Mouse (Mus musculus): Measurements from ENCODE around the gene Dtwd1.
"Not testable (repeated sequence)": the region's sequence is repeated elsewhere in the genome, so short reads cannot be mapped to it uniquely, and the experiment has no call there.

Dtwd1 gene

DNA sequence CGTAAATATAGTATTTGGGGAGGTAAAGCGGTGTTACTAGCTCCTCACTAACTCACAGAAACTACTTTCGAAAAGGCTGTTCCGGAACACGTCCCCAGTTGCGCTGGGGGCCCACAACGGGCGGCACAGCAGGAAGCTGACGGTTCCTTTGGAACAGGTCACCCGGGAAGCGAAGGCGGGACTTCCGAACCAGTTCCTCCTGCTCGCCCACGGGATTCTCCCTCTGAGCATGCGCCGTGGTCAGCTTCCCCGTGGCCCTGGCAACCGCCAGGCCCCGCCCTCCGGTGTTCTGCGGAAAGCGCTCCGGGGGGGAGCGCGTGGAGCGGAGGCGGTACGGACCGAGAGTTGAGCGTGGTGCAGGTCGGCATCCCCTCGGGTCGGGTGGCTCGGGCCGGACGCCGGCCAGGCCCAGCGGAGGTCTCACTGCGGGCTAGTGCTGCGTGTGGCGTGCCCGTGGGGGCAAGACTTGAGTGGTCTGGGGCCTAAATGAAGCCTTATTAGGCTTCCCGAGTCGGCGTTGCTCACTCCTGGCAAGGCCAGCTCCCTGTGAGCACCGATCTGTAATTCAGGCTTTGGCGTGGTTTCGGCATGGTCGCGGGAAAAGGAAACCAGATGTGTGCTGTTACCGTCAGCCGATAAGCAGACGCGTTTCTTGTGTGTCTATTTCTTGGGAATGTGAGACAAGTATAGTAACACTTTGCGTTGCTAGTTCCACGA lies at the start of gene Dtwd1, which contains the start of gene Fam227b:
Dtwd1 (plus strand) TSS at position 287 of the 717 bp plus-strand sequence.
Fam227b (minus strand) TSS at position 150 of the 717 bp plus-strand sequence.
- DNase-seq = peak; percentile 97

DNA sequence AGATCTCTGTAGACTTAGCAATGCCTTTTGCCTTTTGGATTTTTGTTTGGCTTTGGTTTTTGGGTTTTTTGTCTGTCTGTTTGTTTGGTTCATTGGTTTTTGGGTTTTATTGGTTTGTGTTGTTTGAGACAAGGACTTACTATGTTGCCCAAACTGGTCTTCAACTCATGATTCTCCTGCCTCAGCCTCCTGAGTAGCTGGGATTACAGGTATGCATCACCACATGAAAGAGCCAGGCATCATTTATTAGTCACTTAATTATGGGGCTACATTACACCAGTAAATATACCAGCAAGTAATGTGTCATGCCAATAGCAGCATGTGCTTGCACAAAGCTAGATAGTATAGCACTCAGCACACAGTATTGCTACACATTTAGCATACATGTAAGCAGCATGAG lies 4.2 kb upstream of the Dtwd1 start:
- DNase-seq = no peak

DNA sequence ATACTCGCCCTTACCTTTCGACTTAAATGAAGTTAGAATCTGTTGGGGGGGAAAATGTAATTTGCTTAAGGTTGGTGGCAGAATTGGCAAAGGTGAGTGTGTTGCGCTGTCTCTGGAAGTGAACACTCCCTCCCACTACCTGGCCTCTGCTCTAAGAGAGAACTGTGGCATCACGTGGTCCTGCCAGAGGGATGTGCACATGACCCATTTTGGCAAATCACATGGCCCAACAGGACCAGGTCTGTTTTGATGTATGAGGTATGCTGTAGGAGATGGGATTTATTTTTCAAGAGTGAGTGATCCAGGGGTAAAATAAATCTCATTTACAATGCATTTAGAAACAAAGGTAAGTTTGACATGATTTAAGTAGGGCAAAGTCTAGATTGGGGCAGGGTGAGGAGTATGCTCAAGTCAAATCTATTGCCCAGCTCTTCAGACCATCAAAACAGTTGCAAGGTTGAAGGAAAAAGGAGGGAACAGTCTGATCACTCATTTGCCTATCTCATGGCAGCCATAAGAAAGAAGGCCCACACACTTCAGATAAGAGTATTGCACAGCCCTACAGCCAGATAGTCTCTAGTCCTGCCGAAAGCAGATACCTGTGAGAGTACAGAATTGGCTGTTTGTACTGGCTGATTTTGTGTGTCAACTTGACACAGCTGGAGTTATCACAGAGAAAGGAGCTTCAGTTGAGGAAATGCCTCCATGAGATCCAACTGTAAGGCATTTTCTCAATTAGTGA lies 13.5 kb downstream of the Dtwd1 start:
- no peak for DNase-seq

DNA sequence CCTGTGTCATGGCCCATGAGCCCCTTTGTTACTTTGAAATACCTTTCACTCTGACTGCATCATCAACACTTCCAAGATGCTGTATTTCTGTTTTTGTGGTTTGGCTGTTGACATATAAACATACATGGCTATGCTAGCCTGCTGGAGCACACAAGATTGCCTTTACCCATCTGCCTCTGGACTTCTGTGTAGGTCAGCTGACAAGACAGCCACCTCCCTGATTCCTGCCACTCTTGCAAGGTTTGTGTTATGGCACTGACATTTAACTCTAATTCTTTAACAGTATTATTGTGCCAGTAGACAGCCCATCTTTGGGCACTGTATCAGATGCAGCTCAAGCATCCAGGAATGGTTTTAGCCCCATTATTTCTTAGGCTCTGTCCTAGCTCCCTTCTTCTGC lies 14.4 kb downstream of the Dtwd1 start:
- no peak for DNase-seq

DNA sequence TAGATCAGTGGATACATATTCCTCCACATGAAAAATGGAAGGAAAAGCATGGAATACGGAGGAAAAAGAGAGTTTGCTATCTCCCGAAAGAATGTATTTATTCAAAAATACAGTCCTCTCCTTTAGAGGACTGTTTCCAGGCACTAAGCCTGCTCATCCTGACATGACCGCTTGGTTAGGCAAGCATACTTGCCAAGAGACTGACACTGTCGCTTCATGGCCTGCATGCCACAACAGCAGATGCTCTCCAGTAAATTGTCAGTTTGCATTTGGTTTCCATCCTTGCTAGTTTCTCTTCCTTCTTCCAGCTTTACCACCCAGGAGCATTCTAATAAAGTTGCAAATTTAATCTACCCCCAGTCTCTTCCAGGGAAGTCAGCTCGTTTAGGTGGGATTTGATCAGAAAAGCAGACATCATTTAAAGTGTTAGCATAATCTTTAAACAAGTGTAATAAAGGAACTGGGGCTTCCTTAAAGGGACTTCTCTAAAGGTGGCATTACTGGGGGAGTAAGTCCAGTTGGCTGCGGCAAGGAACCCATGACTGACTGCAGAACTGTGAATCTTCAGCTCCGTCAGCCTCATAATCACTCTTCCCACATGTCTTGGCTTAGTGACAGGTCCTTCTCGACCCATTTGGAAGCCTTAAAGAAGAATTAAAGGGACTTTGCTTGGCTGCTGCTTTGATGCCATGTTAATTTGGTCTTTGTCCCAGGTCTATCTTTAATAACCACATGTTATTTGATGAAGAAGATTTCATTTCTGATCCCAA lies 15.1 kb downstream of the Dtwd1 start:
- no peak for DNase-seq

DNA sequence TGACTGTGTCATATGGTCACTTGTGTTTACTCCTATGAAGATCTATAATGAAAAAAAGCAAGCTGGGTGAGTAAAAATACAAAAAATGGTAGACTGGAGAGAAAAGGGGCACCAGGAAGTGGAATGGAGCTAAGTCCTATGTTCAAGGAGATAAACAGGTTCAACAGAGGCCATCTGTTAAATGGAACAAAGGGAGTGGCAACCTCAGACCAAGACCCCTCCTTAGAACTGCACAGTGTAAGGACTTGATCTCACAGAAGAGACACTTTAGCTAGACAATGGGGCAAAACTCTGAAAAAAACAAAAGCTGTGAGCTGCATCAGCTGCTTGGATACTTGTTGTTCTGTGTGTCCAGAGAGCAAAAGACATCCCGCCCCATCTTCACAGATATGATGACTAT lies 19.5 kb downstream of the Dtwd1 start:
- DNase-seq = no peak

DNA sequence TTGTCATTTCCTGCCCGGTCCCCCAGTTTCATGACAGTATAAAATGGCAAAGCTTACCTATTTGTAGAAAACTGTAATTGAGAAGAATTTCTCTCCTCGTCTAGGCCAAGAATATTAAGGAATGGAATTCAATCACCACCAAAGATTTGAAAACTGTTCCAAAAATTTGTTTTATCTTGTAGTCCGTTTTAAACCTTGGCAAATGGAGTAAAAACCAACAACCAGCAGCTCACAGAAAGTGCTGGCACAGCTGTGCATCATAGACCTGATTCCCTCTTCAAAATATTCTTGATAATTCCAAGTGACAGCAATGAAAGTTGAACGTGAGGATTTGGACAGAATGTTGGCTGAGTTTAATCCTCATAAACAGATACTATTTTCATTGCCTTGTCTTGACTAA lies 39.4 kb downstream of the Dtwd1 start:
- no peak for DNase-seq

DNA sequence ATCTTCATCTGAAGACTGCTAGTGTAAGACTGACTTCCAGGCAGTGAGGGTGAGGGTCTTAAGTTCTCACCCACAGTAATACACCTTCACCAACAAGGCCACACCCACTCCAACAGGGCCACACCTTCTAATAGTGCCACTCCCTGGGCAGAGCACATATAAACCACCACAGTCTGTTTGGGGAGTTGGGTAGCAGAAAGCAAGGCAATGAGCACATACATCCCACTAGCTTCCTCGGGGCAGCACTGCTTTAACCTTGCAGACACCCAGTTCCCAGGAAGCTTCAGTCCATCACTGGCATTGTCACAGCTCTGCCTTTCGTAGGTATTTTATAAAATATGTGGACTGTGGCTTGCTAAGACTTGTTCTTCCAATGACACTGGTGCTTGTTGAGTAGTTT lies 40.2 kb downstream of the Dtwd1 start:
- DNase-seq = no peak

DNA sequence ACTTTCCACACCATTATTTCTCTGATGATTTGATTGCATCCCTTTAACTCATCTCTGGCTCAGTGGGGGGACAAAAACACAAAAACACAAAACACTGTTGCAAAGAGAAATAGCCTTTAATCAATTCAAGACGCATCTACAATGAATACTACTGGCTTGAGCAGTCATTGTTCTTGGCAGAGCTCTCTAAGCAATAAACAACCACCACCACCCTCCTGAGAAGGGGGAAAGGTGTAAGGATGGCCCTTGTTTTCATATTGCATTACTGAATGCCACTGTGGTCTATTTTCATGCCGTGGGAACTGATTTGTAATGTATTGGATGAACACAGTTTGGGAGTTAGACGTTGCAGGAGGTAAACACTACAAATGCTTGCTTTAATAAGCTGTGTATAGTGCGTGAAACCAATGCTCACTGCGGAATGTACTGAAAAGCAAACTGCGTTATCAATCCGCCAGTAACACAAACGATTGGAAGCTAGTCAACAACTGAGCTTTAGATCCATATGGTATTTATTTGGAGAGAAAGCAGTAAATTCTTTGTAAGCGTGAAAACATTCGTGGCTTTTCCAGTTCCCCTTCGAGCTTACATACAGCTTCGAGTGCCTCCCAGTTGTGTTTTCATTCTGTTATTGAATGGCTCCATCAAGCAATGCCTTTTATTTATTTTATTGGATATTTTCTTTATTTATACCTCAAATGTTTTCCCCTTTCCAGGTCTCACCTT lies 43.9 kb downstream of the Dtwd1 start:
- no peak for DNase-seq

DNA sequence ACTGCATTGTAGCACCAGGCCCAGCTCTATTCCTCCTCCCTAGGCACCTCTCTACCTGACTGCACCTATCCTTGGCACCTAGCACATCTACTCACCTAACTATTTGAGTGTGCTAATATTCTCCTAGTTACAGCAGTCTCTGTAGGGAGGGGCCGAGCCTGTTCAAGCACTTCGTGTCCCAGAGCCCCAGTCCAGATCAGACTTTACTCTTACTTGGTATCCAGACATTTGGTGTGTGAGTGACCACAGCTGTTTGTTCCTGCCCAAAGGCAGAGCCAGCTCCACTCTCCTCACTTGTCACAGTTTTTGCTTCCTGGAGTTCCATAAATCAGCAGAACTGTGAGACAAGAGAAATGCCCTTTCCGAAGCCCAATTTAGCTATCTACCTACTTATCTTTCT lies 47.0 kb downstream of the Dtwd1 start:
- no peak for DNase-seq

DNA sequence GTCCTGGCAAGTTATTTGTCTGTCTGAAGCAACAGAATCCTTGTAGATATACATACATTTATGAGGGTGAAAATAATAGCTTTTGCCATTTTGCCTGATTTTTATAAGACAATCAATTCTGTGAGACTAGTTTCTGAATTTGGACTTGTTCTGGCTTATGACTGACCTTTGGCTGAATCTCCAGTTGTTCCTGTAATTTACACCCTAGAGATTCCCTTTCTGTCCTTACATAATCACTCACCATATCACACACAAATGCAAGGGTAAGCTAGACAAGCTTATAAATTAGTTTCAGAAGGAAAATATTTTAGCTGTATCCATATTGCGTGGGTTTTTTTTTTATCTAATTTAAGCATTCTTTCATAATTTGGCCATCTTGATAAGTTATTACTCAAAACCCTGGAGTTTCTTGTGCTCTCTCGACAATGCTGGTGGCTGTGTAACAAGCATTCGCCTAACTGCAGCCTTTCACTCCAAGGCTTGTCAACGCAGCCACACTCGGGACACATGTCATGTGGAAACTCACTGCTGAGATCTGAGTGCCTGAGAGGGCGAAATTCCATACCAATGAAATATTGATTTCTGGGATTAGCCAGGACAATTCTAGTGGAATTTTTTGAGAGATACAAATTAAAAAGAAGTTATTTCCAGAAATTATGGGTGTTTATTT lies 59.2 kb downstream of the Dtwd1 start:
- DNase-seq = no peak

DNA sequence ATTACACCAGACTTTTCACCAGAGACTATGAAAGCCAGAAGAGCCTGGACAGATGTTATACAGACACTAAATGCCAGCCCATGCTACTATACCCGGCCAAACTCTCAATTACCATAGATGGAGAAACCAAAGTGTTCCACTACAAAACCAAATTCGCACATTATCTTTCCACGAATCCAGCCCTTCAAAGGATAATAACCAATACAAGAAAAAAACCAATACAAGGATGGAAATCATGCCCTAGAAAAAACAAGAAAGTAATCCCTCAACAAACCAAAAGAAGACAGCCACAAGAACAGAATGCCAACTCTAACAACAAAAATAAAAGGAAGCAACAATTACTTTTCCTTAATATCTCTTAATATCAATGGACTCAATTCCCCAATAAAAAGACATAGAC lies 62.9 kb downstream of the Dtwd1 start, which contains the start of gene Gm17555:
Gm17555 (plus strand) TSS at position 301 of the 400 bp plus-strand sequence.
- not testable (repeated sequence) for DNase-seq
